Mouse (Mus musculus) hindbrain, embryonic 13.5 days (tissue): ENCODE data around the gene Gabra4. TPM values are rescaled to one million over a fixed set of nuclear protein-coding genes. Genes with fewer than 3 reads are reported as not detected.

Experiments used
- ATAC-seq: fragments of 200-750 bp; cut with Nextera tagmentation; 2 replicates; pipeline ENCODE4 v1.8.0; 2017; ENCODE audit warnings: moderate TSS enrichment; ENCODE audit not compliant: low FRiP score
- H3K27ac ChIP-seq: fragments of 300-500 bp; sonication (generic); 2 replicates; pipeline ENCODE4 v1.5.1; 2015; ENCODE audit warnings: inconsistent platforms, mild to moderate bottlenecking, moderate library complexity
- H3K27me3 ChIP-seq: fragments of 300-500 bp; sonication (generic); 2 replicates; pipeline ENCODE4 v1.6.1; 2015; ENCODE audit warnings: mild to moderate bottlenecking, inconsistent platforms
- H3K36me3 ChIP-seq: fragments of 300-500 bp; sonication (generic); 2 replicates; pipeline ENCODE4 v1.6.1; 2015; ENCODE audit warnings: mild to moderate bottlenecking, inconsistent platforms
- H3K4me1 ChIP-seq: fragments of 300-500 bp; sonication (generic); replicated peaks from 2 replicates; pipeline ENCODE4 v1.6.1; 2015; ENCODE audit warnings: inconsistent platforms
- H3K4me2 ChIP-seq: fragments of 300-500 bp; sonication (generic); 2 replicates; pipeline ENCODE4 v1.6.1; 2015; ENCODE audit warnings: inconsistent platforms, mild to moderate bottlenecking, moderate library complexity
- H3K4me3 ChIP-seq: fragments of 300-500 bp; sonication (generic); 2 replicates; pipeline ENCODE4 v1.5.1; 2015; ENCODE audit warnings: mild to moderate bottlenecking, inconsistent platforms
- H3K9ac ChIP-seq: fragments of 300-500 bp; sonication (generic); 2 replicates; pipeline ENCODE4 v1.6.1; 2015; ENCODE audit warnings: mild to moderate bottlenecking, inconsistent platforms
- H3K9me3 ChIP-seq: fragments of 300-500 bp; sonication (generic); 2 replicates; pipeline ENCODE4 v1.6.1; 2016; ENCODE audit warnings: inconsistent platforms
- WGBS: fragments of 180-500 bp; shearing (Covaris S2); methylation state at CpG from one replicate; pipeline ENCODE4 v1.1.7; 2015; 5-methylcytosine and 5-hydroxymethylcytosine counted together
- polyA plus RNA-seq: library from polyadenylated mRNA; unstranded; fragments of >200 nt; fragmentation: Nextera tagmentation; extraction: Ambion mirVana; gene quantifications from 2 replicates; pipeline ENCODE4 v1.2.1, GENCODE M21; 2015

Gabra4 gene
- 11.1 and 14.2 TPM in 2 replicates for polyA plus RNA-seq

- ATAC-seq, result peak; percentile 68
- whole genome bisulfite sequencing, result under 1% methylated on average over 15 of the region's 15 CpGs
Observed at GRCm38 (mm10) chr5:71658115-71658497, at the start of gene Gabra4. Gabra4 (minus strand) TSS chr5:71658308.

DNA sequence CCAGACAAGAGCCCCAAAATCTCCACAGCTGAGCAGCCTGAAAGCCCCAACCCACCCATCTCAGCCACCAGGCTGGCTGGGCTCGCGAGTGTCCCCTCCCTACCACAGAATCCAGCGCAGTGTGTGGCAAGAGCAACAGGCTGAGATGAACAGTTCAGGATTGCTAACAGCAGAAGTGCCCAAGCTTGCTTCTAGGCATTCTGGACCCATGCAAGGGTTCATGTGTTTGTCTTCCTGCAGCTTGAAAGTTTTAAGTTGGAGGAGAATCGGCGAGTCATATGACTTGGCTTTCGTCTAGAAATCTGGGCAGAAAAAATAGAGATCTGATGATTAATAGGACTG, 43.1 kb upstream of the Gabra4 start:
- peaks cover 11% of the 10 kb centered on the region for H3K4me1 ChIP-seq
- no peaks in the 10 kb centered on the region for H3K9me3 ChIP-seq
- ATAC-seq, result peak; percentile 81
- H3K4me2 ChIP-seq, result peak overlapping the region; percentile 95
- peak overlapping the region; percentile 73 for H3K9ac ChIP-seq
- 0 out of 2 replicates have a peak, but pooled peaks cover 3% of the 10 kb centered on the region for H3K27me3 ChIP-seq
- no peaks in the 10 kb centered on the region for H3K36me3 ChIP-seq
- 2% methylated on average over 6 of the region's 6 CpGs for WGBS
- H3K27ac ChIP-seq, result no peak overlapping the region
- peak overlapping the region; percentile 58 for H3K4me3 ChIP-seq

More at GRCm38 (mm10) chr5:71658115-71658497, at the start of gene Gabra4:
- Histone ChIP-seq H3K4me2 (peak within 1 kb of the TSS; percentile 97), H3K36me3 (no peaks in the 10 kb centered on the region), H3K27ac (no peak within 1 kb of the TSS), H3K4me1 (peaks cover 18% of the 10 kb centered on the region), H3K9ac (peak within 1 kb of the TSS; percentile 73), H3K9me3 (no peaks in the 10 kb centered on the region), H3K27me3 (peaks cover 36% of the 10 kb centered on the region), H3K4me3 (peak within 1 kb of the TSS; percentile 64)

DNA sequence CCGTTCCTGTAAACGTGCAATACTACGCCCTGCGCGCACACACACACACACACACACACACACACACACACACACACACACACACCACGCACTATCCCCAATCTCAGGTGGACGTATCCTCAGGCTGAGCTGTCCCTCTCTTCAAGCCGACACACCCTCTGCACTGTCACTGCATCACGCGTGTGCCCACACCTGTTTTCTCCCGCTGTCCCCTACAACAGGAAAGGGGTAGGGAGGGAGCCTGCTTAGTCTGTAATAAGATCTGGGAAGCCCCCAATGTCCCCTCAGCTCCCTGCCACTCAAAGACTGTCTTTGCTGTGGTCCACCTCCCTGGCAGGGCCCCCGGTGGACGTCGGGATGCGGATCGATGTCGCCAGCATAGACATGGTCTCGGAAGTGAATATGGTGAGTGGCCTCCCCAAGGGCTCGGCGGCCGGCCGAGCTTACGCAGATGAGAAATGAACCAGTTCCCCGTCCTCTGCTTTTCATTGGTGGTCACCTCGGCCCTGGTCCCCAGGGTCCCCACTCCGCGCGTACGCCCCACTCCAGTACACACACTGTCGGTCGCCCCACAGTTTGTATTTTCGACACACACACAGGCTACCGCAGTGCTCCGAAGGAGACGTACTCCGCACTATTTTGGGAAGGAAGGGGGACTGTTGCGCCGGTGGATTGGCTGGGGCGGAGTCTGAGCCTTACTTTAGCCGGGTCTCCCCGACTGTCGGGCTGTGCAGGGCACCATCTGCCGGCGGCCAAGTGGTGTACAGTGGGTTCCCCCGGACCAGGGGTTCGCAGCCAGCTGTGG, 42.6 kb upstream of the Gabra4 start:
- H3K9me3 ChIP-seq, result no peaks in the 10 kb centered on the region
- H3K36me3 ChIP-seq, result no peaks in the 10 kb centered on the region
- peaks cover 11% of the 10 kb centered on the region for H3K4me1 ChIP-seq
- no peak overlapping the region for H3K27ac ChIP-seq
- peak overlapping the region; percentile 58 for H3K4me3 ChIP-seq
- 0 out of 2 replicates have a peak, but pooled peaks cover 3% of the 10 kb centered on the region for H3K27me3 ChIP-seq
- under 1% methylated on average over 46 of the region's 46 CpGs for WGBS
- H3K9ac ChIP-seq, result peak overlapping the region; percentile 73
- peak overlapping the region; percentile 95 for H3K4me2 ChIP-seq
- ATAC-seq, result peak; percentile 94

DNA sequence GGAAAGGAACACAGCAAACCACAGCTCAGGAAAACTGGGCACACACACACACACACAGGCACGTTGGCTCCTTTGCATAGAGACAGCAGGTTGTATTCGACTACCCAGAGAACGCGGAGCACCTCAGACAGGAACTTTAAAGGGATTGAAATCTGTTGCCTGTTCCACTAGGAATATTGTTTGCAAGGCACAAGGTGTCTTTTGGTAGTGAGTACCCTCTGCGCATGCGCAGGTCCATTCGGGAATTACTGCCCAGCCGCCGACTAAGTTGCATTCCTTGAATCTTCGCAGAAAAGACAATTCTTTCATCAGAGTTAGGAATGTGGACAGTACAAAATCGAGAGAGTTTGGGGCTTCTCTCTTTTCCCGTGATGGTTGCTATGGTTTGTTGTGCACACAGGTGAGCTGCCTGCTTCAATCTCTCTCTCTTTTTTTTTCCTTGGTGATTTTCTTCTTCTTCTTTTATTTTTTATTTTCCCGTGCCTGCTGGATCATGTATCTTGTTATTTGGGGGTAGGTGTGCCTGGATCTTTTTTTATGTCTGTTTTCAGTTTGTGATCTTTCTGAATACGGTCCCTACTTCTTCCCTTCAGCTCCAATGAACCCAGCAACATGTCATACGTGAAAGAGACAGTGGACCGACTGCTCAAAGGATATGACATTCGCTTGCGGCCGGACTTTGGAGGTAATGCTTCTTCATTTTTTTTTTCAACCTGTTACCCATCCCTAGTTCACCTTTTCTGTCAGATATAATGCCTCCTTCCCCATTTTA, 41.8 kb upstream of the Gabra4 start:
- Histone ChIP-seq H3K4me2 (peak overlapping the region; percentile 95), H3K36me3 (no peaks in the 10 kb centered on the region), H3K9me3 (no peaks in the 10 kb centered on the region), H3K9ac (peak overlapping the region; percentile 73), H3K4me3 (peak overlapping the region; percentile 58), H3K4me1 (peaks cover 11% of the 10 kb centered on the region), H3K27me3 (0 out of 2 replicates have a peak, but pooled peaks cover 3% of the 10 kb centered on the region), H3K27ac (no peak overlapping the region)
- ATAC-seq, result 0 out of 2 replicates have a peak, but pooled peaks have one; percentile 9
- under 1% methylated on average over 19 of the region's 19 CpGs for WGBS

GRCm38 (mm10) chr5:71665593-71665992, 7.5 kb upstream of the Gabra4 start:
- Histone ChIP-seq H3K4me1 (no peaks in the 10 kb centered on the region), H3K4me3 (no peak overlapping the region), H3K27me3 (no peaks in the 10 kb centered on the region), H3K4me2 (no peak overlapping the region), H3K36me3 (no peaks in the 10 kb centered on the region), H3K9ac (no peak overlapping the region), H3K9me3 (no peaks in the 10 kb centered on the region), H3K27ac (no peak overlapping the region)
- 37% methylated on average over 4 of the region's 4 CpGs for WGBS
- ATAC-seq, result no peak

GRCm38 (mm10) chr5:71657482-71658114, 510 bp downstream of the Gabra4 start, which contains the start of gene Gabrb1:
Gabrb1 (plus strand) TSS chr5:71658113.
- ATAC-seq, result peak; percentile 93
- H3K4me2 ChIP-seq, result peak within 1 kb of the TSS; percentile 97
- peaks cover 18% of the 10 kb centered on the region for H3K4me1 ChIP-seq
- H3K4me3 ChIP-seq, result peak within 1 kb of the TSS; percentile 64
- WGBS, result under 1% methylated on average over 48 of the region's 49 CpGs
- no peaks in the 10 kb centered on the region for H3K36me3 ChIP-seq
- H3K9ac ChIP-seq, result peak within 1 kb of the TSS; percentile 73
- H3K27ac ChIP-seq, result no peak within 1 kb of the TSS
- peaks cover 36% of the 10 kb centered on the region for H3K27me3 ChIP-seq
- H3K9me3 ChIP-seq, result no peaks in the 10 kb centered on the region

GRCm38 (mm10) chr5:71656771-71657170, 1.3 kb downstream of the Gabra4 start:
- H3K36me3 ChIP-seq, result no peaks in the 10 kb centered on the region
- H3K9me3 ChIP-seq, result no peaks in the 10 kb centered on the region
- peaks cover 18% of the 10 kb centered on the region for H3K4me1 ChIP-seq
- H3K27me3 ChIP-seq, result peaks cover 36% of the 10 kb centered on the region
- H3K4me2 ChIP-seq, result peak overlapping the region; percentile 97
- 12% methylated on average over 10 of the region's 10 CpGs for WGBS
- peak overlapping the region; percentile 64 for H3K4me3 ChIP-seq
- 0 out of 2 replicates have a peak overlapping the region, but pooled peaks have one; percentile 73 for H3K9ac ChIP-seq
- no peak overlapping the region for H3K27ac ChIP-seq
- ATAC-seq, result no peak

DNA sequence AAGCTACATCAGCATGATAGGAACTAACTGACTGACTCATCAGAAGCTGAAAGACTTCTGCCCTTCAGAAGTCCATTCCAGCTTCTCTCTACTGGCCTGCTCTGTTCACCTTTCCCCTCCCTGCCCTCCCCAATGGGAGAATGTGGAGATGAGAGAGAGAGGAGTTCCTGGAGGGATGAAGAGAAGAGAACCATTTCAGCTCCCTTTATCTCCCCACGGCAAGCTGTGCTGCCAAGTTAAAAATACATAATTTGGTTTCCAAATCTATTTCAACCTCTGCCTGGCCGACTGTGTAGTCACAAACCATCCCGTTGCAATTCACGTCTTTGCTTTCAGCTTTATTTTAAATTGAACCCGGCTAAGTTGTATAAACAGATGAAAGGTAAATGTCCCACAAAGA, 4.1 kb downstream of the Gabra4 start:
- Histone ChIP-seq H3K4me3 (no peak overlapping the region), H3K27ac (no peak overlapping the region), H3K27me3 (peaks cover 29% of the 10 kb centered on the region), H3K36me3 (no peaks in the 10 kb centered on the region), H3K9me3 (no peaks in the 10 kb centered on the region), H3K4me1 (peaks cover 18% of the 10 kb centered on the region), H3K9ac (no peak overlapping the region), H3K4me2 (no peak overlapping the region)
- no peak for ATAC-seq
- 90% methylated on average over 5 of the region's 5 CpGs for WGBS

GRCm38 (mm10) chr5:71648108-71648507, 10.0 kb downstream of the Gabra4 start:
- no peaks in the 10 kb centered on the region for H3K36me3 ChIP-seq
- H3K9ac ChIP-seq, result no peak overlapping the region
- no peaks in the 10 kb centered on the region for H3K27me3 ChIP-seq
- WGBS, result 67% methylated on average over 2 of the region's 2 CpGs
- no peaks in the 10 kb centered on the region for H3K9me3 ChIP-seq
- no peaks in the 10 kb centered on the region for H3K4me1 ChIP-seq
- no peak for ATAC-seq
- H3K27ac ChIP-seq, result no peak overlapping the region
- no peak overlapping the region for H3K4me3 ChIP-seq
- H3K4me2 ChIP-seq, result no peak overlapping the region

GRCm38 (mm10) chr5:71639804-71640203, 18.3 kb downstream of the Gabra4 start:
- Histone ChIP-seq H3K27me3 (no peaks in the 10 kb centered on the region), H3K9me3 (no peaks in the 10 kb centered on the region), H3K4me3 (no peak overlapping the region), H3K4me1 (no peaks in the 10 kb centered on the region), H3K9ac (no peak overlapping the region), H3K27ac (no peak overlapping the region), H3K4me2 (no peak overlapping the region), H3K36me3 (no peaks in the 10 kb centered on the region)
- ATAC-seq, result no peak
- 88% methylated on average over 10 of the region's 10 CpGs for WGBS

DNA sequence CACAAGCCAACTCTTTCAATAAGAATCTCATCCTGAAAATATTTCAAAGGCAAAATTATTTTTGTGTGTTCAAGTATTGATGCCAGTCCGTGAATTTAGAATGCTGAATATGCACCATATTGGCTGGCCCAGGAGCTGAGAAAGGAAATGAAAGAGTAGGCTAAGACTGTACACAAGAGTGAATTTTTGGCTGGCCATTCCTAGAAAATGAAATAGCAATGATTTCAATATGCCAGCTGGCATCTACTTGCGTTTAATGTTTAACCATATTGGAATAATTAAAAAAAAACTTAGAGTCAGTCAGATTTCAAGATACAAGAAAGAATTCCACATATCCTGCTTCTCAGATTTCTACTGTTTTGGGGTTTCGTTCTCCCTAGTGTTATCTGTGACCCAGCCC, 30.3 kb downstream of the Gabra4 start:
- no peaks in the 10 kb centered on the region for H3K27me3 ChIP-seq
- no peaks in the 10 kb centered on the region for H3K9me3 ChIP-seq
- no peaks in the 10 kb centered on the region for H3K36me3 ChIP-seq
- 91% methylated on average over 3 of the region's 3 CpGs for WGBS
- H3K27ac ChIP-seq, result no peak overlapping the region
- H3K4me3 ChIP-seq, result no peak overlapping the region
- ATAC-seq, result no peak
- H3K9ac ChIP-seq, result no peak overlapping the region
- no peak overlapping the region for H3K4me2 ChIP-seq
- no peaks in the 10 kb centered on the region for H3K4me1 ChIP-seq

GRCm38 (mm10) chr5:71616734-71617133, 41.4 kb downstream of the Gabra4 start:
- H3K4me3 ChIP-seq, result no peak overlapping the region
- H3K4me2 ChIP-seq, result no peak overlapping the region
- no peaks in the 10 kb centered on the region for H3K4me1 ChIP-seq
- no peaks in the 10 kb centered on the region for H3K27me3 ChIP-seq
- ATAC-seq, result no peak
- WGBS, result 76% methylated on average over 4 of the region's 4 CpGs
- H3K9me3 ChIP-seq, result no peaks in the 10 kb centered on the region
- no peaks in the 10 kb centered on the region for H3K36me3 ChIP-seq
- no peak overlapping the region for H3K9ac ChIP-seq
- H3K27ac ChIP-seq, result no peak overlapping the region
